Mouse (Mus musculus): ENCODE results near the gene Tsen54.
"Not testable (repeated sequence)": the region's sequence is repeated elsewhere in the genome, so short reads cannot be mapped to it uniquely, and the experiment has no call there.

The Tsen54 gene

DNA sequence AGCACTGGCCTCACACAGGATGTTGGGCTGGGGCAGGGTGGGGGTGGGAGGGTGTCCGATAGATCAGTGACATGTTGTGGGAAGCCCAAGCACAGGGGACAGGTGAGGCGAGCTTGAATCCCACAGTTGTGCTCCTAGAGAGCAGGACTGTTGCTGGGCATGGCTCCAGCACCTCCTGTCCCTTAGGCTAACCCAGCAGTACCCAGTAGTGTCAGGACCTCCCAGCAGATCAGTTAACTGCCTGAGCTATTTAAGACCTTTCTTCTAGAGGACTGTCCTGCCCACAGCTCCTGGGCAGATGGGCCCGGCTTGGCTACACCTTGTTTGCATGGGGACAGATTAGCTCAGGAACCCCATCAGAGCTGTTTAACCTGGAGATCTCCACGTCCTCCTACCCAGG is 14.5 kb downstream of the Tsen54 start:
- DNase-seq (ENCODE audit: low spot score in 2 of 2) = peak in 1 of 2 experiments; percentile 20

DNA sequence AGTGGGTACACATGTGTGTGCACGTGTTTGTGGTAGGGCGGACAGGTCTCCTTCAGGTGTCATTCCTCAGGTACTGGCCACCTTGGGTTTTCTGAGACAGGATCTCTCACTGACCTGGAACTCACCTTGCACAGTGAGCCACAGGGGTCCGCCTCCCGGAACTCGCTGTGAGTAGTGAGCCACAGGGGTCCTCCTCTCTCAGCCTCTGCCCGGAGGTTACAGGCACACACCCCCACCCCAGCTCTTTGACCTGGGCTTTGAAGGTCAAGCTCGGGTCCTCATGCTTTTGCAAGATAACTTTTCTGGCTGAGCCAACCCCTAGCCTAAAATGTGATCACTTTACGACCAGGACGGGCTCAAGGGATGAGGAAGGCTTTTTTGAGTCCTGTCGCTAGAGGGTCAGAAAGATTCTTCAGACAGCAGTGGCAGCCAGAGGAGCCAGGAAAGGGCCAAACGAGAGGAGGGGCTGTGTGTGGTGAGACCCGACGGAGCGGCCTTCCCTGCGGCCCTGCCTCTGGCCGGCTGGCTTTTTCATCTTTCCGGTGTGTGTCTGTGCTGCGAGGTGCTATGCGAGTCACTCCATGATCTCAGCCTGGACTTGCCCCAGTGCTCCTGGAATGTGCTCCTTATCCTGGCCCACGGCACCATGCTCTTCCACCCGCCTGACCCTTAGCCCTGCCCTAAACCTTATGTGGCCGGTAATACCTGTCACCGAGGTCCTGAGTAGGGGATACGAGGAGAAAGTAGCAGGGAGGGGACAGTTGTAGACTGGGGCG is 16.2 kb downstream of the Tsen54 start:
- DNase-seq (ENCODE audit: low spot score in 2 of 2) = no peak

DNA sequence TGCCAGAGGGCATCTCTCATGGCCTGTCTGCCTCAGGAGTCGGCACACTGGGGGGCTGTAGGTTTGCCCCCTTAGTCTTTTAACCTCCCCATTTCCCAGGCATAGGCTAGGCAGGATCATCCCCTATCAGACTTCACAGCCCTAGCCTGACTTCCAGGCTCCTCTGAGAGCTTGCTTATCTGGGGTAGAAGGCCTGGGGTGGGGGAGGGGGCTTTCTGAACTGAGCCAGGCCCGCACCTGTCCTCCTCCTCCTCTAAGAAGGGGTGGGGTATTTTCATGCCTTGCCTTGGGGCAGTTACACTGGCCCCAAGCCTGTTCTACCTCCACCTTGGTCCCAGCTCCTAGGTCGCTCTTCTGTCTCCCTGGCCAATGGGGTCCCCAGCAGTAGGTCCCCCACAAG is 17.0 kb downstream of the Tsen54 start:
- DNase-seq (ENCODE audit: low spot score in 2 of 2) = no peak

DNA sequence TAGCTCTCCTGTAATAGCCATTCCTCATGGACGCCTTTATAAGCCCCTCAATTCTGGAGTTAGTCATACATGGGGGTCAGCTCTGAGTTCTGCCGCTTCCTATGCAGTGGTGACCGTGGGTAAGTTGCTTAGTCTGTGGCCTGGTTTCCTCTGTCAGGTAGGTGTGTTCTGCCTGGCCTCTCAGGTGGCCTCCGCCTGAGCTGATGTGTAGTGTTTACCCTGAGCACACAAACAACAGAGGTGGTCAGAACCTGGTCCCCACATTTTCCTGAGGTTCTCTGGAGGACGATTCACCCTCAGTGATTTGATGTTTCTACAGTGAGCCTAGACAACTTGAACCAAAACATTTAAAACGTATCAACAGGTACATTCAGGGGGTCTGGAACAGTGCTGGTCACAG is 17.5 kb downstream of the Tsen54 start:
- no peak for DNase-seq (ENCODE audit: low spot score in 2 of 2)

DNA sequence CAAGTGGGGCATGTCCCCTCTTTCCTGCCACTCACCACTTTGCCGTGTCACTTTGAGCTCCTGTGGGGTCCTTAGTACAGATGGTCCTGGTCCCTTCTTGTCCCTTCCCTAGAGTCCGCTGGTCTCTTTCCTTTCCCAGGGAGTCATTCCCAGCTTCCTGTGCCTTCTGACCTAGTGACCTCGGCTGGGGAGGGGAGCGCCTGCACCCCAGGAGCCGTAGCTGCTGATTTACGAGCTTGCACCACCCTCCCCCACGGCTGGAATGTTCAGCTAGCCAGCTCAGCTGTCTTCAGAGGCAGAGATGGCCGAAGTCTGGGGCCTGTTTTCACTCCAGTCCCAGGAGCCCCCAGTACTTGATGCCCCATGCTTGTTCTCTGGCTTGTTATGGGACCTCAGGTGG is 18.0 kb downstream of the Tsen54 start:
- DNase-seq (ENCODE audit: low spot score in 2 of 2) = no peak

DNA sequence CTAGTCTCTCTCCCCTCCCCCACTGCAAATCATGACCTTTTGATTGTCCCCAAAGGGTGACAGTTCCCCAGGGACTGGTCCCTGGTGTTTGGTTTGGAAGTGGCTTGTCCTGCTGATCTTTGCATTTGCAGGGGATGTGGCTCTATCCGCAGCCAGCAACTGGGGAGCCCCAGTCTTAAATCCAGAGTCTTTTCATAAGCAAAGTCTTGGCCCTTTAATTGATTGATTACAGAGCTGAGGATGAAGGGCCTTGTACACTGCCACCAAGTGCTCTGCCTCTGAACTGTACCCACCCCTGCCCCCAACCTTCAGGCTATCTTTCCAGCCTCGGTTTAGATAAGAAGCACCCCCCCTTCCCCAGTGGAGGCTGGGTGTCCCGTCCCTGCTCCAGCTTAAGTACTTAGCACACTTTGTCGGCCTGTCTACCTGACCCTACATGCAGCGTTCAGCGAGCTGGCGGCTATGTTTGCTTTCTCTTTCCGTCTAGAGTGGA is 18.5 kb downstream of the Tsen54 start:
- DNase-seq (ENCODE audit: low spot score in 2 of 2) = no peak

DNA sequence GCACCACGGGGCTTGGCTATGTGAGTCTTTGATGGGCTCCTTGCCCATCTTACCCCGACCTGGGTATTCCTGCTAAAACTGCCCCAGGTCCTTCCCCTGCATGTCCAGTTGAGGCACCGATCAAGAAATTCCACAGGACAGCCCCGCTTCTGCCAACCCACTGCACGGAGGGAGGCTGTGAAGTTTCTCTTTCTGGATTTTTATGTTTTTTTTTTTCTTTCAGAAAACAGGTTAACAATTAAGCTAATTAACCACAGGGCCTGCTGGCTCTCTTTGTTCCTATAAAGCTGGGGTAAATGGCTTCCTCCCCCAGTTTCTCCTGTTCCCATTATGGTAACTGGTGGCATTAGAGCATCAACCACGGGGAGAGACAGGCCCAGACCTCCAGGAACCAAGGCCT is 19.5 kb downstream of the Tsen54 start:
- DNase-seq (ENCODE audit: low spot score in 2 of 2) = no peak

DNA sequence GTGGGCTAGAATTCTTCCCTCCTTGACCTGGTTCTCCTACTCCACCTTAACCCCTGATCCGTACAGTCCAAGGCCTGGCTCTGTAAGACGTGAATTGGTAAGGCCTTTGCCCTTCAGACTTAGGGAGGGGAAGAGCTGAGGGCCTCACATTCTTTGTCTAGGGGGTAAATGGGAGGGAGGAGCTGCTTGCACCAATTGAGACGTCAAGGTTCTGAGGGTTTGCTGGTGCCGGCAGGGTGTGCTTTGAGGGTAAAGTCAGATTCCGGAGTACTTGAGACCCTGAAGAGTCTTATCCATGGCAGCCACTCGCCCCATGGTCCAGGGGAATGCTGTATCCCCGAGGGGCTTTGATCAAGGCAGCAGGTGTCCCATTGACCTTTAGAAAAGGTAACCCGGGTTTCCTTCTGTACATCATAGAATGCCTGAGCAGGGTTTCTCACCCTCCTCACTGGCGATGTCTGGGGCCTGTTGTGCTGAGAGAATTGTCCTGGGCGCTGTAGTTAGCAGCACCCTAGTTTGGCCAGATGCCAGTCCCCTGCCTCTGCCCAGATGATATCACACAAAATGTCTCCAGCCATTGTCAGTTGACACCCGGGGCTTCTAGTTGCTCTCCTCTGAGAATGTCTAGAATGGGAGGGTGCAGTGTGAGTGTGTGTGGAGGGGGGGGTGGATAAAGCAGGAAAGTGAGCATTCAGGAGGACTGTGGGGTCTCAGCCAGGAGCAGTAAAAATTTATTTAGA is 22.3 kb downstream of the Tsen54 start:
- no peak for DNase-seq (ENCODE audit: low spot score in 2 of 2)

DNA sequence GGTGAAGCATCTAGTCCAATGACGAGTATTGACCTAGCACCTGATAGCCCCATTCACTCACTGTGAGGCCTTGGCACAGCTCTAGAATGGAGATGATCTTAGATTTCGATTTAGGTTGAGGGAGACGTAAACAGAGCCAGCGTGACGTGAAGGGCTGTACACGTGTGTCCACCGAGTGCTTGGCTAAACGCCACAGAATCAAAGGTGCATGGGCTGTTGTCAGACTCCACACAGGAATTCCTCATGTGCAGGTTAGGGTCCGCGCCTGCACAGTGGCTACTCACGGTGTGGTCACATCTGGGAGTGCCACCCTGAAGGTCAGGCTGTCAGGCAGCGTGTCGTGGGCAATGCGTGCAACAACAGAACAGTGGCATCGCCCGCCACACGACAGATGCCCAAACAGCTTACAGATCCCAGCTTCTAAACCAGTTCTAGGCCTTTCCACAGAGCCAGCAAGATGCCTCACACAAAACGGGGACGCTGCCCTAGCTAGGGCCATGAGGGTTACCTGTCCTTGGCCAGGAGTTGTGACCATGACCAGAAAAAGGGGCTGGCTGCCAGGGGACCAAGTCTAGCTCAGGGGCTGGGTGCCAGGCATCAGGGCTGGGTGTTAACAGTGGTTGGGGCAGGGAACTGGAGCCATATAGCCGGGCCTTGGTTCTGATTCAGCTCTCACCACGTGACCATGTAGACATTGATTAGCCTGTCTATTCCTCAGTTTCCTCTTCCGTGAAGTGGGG is 23.3 kb downstream of the Tsen54 start:
- no peak for DNase-seq (ENCODE audit: low spot score in 2 of 2)

DNA sequence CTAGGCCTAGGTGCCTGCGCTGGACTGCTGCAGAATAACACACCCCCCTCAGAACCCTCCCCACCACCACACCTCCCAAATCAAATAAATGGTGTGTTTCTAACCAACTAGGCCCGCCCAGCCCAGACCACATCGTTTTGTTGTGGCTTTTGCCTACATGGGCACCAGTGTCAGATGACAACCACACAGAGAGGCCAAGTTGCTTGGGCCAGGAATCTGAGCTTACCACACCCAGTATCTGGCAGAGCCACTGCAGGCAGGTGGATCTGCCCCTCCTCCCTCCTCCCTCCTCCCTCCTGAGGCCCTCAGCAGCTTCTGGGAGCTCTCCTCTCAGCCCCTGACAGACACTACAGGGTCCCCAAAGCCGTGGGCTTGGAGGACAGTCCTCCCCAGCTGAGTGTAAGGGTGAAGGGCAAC is 24.4 kb downstream of the Tsen54 start:
- peak; percentile 41 to 65 for DNase-seq (ENCODE audit: low spot score in 2 of 2)

DNA sequence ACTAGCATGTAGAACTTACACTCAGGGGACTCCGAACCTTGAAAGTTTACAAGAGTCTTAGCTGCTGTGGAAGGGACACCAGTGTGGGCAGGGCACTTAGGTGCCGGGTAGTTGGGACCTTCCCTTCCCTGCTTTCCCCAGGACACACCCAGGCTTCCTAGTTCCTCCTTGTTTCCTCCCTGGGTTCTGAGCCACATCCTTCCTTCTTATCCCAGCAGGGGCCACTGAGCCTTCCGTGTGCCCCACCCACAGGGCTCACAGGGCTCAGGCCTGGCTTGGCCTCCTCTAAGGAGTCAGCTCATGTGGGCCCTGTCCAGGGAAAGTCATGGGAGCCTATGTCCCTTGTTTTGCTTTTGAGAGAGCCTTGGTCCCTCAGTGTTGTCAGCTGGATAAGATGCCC is 25.2 kb downstream of the Tsen54 start:
- no peak for DNase-seq (ENCODE audit: low spot score in 2 of 2)

DNA sequence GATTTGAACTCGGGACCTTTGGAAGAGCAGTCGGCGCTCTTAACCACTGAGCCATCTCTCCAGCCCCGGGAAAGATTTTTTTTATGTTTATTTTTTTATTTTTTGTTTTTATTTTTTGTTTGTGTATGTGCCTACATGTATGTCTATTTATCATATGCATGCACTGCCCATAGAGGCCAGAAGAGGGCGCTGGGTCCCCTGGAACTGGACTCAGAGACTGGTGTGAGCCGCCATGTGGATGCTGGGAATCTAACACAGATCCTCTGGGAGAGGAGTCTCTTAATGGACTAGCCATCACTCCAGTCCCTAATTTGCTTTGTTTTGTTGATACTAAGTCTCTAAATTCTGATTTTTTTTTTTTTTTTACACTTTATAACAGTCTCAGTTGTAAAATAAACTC is 26.5 kb downstream of the Tsen54 start:
- no peak for DNase-seq (ENCODE audit: low spot score in 2 of 2)

DNA sequence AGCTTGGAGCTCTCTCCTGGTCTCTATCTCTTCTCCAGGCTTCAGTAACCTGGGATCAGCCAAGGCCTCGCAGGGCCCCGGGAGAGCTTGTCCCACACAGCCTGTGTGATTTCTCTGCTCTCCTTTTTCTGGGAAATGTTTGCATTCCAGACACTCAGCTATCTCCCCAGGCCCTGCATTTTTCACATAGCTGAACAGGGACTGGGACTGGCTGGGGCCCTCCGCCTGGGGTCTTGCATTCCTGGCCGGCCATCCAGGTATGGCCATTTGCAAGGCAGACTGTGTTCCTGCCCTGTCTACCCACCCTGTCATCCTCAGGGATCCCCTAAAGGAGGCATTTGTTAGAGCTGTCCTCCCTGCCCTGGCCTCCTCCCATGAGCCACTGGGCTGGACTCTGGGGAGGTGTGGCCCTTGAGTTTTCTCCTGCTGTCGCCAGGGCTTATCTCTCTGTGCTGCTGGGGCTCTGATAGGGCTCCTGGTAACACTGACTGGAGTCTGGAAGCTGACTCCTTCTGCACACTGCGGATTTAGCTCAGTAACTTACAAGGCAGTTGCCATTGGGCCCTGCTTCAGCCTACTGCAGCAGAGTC is 27.5 kb downstream of the Tsen54 start:
- DNase-seq (ENCODE audit: low spot score in 2 of 2) = no peak

DNA sequence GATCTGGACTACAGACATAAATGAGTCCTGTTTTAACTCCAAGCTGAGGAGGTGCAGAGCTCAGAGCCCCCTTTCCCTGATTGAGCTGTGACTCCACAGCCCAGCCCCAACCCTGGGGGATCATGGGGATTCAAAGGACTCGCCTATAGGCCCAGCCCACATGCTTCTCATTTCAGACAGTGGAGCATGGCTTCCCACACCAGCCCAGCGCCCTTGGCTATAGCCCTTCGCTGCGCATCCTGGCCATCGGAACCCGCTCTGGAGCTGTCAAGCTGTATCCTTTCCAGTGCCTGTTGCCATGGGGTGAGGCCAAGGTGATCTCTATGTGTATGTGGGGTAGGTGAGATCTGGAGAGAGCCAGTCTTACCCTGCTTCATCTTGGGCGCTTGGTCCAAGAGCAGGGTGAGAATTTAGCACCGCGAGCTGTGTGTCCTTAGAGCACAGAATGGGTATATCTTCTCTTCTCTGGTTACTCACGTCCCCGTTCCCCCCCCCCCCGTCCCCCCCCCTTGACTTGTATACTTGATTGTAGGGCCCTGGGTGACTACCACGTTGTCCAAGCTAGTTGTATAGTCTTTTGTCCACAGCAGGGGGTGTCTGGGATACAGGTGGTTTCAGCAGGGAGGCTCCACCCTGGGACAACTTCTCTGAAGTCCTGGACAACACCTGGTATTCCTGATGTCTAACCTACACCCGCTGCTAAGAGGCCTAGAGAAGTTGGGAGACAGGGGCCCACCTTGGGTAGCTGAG is 28.8 kb downstream of the Tsen54 start:
- DNase-seq (ENCODE audit: low spot score in 2 of 2) = no peak

DNA sequence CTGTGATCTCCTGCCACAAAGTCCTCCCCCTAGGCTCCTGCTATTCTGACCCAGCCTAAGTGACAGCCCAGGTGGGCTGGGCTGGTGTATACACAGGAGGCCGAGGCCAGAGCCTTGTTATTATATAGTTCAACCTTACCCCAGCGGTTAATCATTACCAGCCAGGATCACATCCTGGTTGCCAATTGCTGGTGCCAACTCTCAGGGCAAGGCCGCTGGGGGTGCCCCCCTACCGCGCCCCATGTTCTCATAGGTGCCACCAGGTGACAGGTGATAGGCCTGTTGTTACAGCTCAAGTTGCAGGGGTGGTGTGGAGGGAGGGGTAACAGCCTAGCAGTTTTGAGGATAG is 29.3 kb downstream of the Tsen54 start:
- no peak for DNase-seq (ENCODE audit: low spot score in 2 of 2)

DNA sequence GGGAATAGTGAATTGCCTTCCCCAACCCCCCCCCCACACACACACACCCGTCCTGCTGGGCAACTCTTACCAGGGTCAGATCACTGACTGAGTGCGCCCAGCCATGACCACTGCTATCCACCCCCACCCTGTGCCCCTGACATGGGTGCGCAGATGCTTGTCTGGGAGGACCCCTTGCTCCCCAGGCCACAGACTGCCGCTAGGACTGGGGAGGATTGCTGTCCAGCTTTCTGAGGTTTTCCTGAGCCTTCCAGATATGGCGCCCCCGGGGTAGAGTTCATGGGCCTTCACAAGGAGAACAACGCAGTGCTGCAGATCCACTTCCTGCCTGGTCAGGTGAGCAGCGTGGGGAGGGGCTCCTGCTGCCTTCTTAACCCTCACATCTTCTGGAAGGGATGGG is 29.7 kb downstream of the Tsen54 start:
- no peak for DNase-seq (ENCODE audit: low spot score in 2 of 2)

DNA sequence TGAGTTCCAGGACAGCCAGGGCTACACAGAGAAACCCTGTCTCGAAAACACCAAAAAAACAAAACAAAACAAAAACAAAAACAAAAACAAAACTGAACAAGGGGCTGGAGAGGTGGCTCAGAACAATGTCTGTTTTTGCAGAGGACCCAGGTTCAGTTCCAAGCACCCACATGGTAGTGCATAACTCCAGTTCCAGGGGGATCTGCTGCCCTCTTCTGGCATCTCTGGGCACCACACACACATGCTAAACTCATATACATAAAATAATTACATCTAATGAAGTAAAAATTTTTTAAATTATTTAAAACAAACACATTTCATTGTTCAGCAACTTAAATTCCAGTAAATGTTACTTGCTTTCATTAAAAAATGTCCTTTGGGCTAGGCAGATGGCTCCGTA is 31.3 kb downstream of the Tsen54 start:
- no peak for DNase-seq (ENCODE audit: low spot score in 2 of 2)

DNA sequence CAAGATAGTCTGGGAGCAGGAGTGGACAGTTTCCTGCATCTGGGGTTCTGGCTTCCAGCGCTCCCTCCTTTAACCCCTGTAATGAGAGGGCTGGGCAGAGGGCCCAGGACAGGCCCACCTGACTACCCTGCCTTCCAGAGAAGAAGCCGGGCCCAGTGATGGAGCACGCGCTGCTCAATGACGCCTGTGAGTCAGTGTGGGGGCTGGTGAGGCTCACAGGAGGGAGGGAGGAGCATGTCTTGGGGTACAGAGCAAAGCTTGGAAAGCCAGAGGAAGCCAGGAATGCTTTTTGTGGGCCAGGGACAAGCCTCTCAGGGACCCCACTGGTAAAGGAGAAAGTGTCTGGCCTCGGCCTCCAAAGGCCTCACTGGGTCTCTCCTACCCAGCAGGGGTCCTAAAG is 40.1 kb downstream of the Tsen54 start:
- no peak for DNase-seq (ENCODE audit: low spot score in 2 of 2)

DNA sequence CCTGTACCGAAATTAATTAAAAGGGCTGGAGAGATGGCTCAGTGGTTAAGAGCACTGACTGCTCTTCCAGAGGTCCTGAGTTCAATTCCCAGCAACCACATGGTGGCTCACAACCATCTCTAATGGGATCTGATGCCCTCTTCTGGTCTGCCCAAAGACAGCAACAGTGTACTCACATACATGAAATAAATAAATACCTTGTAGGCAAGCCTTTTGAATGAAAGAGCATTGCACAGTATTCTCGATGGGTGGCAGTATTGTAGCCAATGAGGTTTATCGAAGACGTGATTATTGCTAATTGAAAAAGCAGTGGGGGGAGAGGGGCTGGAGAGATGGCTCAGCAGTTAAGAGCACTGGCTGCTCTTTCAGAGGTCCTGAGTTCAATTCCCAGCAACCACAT is 42.6 kb downstream of the Tsen54 start:
- DNase-seq (ENCODE audit: low spot score in 2 of 2) = not testable (repeated sequence)

DNA sequence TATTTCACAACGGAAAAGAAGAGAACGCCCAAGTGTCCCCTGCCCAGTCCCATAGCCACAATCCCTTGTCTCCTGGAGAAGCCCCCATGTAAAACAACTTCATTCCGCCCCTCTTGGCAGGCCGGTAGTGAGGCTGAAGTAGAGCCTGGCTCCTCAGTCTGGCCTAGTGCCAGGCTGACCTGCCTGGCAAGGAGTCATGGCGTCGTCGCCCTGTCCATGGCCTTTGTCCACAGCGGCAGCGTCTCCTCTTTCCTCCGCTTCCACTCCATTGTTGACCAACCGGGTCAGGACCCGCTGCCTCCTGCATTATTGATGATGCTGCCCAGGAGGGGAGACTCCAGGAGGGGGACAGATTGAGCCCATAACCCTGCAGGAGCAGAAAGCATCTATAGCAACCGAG is 43.4 kb downstream of the Tsen54 start:
- DNase-seq (ENCODE audit: low spot score in 2 of 2) = no peak

DNA sequence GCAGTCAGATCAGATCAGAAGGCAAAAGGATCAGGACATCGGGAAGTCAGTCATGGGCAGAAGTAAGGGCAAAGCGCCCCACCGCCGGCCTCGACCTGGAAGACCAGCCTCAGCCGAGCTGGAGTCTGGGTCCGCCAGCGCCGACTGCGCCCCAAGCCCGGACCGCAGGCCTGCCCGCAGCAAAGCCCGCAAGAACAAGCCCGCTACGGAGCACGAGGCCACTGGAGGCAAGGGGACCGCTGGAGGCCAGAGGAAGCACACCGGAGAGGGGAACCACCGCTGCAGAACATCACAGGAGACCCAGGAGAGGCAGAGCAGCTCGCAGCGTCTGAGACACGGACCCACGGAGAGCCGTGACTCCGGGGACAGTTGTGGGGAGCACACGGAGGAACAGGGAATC is 43.8 kb downstream of the Tsen54 start, which contains the start of gene Myo15b:
TSS of gene Myo15b (plus strand) at position 53 of the 400 bp plus-strand sequence.
- DNase-seq (ENCODE audit: low spot score in 2 of 2) = no peak
